Mouse (Mus musculus) layer of hippocampus, adult 11-12 months (tissue): Measurements from ENCODE around the gene Mfsd4a.

Experiments
- DNase-seq: peaks from one replicate; pipeline ENCODE4 v3.0.0; 2022; ENCODE audit warnings: low spot score

Gene Mfsd4a

DNA sequence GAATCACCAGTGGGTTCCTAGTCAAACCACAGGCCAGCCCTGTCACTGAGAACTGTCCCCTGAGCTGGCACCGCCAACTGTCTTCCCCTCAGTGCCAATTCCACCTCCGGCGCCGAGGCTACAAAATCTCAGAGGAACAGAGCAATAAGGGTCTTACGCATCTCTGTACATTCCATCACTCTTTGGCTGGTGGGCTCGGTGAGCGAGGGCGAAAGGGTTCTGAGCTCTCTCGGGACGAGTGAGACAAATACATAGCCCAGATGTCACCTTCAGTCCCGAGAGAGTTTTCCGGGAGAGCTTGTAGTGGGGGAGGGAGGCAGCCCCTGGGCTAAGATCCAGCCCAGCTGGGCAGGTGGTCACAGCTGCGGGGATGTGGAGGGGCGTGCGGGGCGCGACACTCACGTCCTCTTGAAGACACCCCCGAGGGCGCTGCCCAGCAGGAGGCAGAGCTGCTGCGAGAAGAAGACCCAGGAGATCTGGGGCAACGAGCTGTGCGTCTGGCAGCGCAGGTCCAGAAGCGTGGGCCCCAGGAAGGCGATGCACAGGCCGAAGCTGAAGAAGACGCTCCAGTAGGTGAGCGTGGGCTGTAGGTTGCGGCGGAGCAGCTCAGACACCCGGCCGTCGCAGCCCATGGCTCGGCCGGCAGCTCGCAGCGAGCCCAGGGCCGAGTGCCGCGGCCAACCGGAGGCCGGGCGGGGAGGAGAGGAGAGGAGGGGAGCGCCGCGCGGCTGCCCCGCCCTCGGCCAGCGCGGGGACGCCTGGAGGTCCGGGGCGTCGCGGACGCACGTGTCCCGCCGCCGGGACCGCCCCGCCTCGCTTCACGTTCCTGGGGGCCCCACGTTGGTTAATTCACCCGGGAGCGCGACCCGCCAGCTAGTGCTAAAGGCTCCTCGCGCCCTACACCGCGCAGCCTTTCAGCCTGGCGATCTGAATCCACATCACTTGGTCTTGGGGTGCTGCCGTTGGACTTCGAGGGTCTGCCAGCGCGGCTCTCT, at the start of gene Mfsd4a:
TSS of gene Mfsd4a (minus strand) at position 802 of the 995 bp plus-strand sequence.
- peak; percentile 46 for DNase-seq

GRCm38 (mm10) chr1:132116606-132117005, 48.7 kb upstream of the Mfsd4a start:
- peak; percentile 75 for DNase-seq

DNA sequence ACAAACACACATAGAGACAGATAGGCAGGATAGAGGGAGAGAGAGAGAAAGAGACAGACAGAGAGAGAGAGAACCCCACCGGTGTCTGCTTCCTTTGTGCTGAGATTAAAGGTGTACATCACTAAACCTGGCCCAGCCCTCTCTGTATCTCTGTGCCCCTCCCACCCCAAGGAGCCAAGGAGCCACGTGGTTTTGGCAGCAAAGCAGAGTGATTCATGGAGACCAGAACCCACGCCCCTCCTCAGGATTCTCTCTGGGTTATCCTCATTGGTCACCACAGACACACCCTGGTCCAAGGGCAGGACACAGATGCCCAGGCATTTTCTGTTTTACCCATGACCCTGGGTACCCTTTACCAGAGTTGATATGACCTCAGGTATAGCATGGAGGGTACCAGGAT, 45.2 kb upstream of the Mfsd4a start:
- no peak for DNase-seq

GRCm38 (mm10) chr1:132112426-132112825, 44.6 kb upstream of the Mfsd4a start:
- DNase-seq = no peak

- DNase-seq = no peak
Observed at GRCm38 (mm10) chr1:132111411-132111810, 43.5 kb upstream of the Mfsd4a start.

DNA sequence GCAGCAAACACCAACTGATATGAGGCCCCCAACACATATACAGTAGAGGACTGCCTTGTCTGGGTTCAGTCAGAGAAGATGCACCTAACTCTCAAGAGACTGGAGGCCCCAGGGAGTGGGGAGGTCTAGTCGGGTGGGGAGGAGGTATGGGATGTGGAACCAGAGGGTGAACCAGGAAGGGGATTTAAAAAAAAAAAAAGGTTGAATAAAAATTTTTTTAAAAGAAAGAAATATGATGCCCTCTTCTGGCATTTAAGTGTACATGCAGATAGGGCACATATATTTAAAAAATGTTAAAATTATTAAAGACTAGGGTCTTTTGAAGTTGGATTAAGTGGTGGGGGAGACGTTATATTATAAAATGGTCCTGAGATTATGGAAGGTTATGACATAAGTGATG, 41.5 kb upstream of the Mfsd4a start:
- DNase-seq = no peak

GRCm38 (mm10) chr1:132104353-132104752, 36.5 kb upstream of the Mfsd4a start:
- DNase-seq = no peak

DNA sequence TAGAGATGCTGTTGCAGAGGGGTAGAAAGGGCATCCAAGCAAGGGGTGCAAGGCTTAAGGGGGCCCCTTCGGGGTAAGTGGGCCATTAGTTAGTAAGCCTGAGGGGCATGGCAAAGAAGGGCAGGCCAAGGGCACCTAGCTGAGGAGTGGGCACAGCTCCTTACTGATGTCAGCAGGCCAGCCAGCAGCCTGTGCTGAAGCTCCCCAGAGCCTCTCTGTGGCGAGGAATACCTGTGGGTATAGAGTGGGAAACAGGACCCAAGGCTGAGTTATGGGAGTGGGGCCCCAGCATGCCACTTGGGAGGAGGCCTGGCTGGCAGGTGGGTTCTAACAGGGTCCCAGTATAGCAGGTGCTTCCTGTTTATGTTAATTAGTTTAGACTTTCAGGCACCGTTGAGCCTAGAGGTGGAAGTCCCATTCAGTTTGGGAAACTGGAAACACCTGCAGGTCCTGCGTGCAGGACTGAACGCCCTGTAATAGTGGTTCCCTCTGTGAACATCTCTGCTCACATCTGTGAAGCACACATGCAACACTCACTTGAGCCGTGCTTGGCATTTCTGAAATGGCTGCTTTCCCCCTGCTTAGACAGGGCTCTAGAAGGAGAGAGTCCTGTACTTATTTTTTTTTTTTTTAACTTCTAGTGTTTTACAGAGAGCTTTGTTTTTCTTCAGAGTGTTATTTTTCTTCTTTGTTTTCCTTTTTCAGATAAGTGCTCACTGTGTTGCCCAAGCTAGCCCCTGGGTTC, 34.3 kb upstream of the Mfsd4a start:
- no peak for DNase-seq

- no peak for DNase-seq
Observed at GRCm38 (mm10) chr1:132099775-132100174, 31.9 kb upstream of the Mfsd4a start.

GRCm38 (mm10) chr1:132099016-132099415, 31.2 kb upstream of the Mfsd4a start:
- no peak for DNase-seq

- DNase-seq = no peak
Observed at GRCm38 (mm10) chr1:132098076-132098475, 30.2 kb upstream of the Mfsd4a start.

DNA sequence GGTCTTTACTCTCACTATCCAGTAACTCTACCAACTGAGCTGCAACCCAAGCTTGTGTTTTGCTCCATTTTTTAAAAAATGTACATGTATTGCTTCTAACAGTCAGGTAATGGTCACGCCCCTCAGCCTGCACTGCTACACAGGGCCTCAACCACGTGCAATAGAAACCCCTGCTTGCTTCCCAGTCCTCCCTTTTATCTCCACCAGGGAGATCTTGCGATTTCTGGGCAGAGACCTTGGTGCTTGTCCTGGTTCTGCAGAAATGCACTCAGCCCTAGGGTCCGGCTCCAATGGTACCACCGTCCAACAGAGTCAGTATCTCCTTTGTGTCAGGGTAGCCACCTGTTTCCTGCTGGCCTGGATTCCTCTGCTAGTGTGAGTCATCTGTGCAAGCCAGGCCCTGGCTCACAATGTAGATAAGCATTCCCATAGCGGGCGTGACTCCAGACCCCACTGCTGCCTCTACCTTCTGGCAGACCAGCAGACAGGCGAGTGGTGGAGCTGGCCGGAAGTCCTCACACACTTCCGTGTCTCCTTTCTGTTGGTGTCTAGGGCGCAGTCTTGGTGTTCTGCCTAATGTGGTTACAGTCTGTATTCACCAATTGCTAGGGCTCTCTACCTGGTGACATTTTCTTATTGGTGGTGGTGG, 27.6 kb upstream of the Mfsd4a start:
- no peak for DNase-seq

DNA sequence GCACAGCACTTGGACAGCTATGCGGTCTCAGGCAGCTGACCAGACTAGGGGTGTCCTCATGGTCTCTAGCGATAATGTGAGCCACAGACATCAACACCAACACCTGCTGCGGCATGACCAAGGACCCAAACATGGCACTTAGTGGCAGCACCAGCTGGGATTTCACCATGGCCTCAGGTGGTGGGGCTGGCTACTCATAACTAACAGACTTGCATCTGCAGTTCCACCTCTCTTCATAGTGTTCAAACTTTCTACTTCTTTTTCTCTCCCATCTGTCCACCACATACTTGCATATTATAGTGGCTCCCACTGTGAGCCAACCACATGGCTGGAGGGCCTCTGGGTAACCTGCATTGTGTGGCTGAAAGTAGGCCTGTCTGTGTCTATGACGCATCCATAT, 25.4 kb upstream of the Mfsd4a start:
- no peak for DNase-seq

DNA sequence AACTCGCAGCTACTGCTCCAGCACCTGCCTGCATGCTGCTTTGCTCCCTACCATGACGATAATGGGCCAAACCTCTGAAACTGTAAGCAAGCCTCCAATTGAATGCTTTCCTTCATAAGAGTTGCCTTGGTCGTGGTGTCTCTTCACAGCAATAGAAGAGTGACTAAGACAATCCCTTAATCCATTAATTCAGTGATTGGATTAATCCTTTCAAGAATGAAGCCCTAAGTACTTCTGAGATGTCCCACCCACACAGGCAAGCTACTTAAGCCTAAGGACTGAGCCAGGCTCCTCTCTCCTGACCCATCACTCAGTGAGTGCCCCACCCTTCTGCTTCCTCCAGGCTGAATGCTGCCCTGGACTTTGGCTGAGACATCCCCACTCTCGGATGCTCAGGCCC, 22.4 kb upstream of the Mfsd4a start:
- DNase-seq = no peak

- no peak for DNase-seq
Observed at GRCm38 (mm10) chr1:132089767-132090166, 21.9 kb upstream of the Mfsd4a start.

GRCm38 (mm10) chr1:132088181-132088671, 20.4 kb upstream of the Mfsd4a start:
- DNase-seq = peak; percentile 40

- no peak for DNase-seq
Observed at GRCm38 (mm10) chr1:132085181-132086049, 17.6 kb upstream of the Mfsd4a start.

DNA sequence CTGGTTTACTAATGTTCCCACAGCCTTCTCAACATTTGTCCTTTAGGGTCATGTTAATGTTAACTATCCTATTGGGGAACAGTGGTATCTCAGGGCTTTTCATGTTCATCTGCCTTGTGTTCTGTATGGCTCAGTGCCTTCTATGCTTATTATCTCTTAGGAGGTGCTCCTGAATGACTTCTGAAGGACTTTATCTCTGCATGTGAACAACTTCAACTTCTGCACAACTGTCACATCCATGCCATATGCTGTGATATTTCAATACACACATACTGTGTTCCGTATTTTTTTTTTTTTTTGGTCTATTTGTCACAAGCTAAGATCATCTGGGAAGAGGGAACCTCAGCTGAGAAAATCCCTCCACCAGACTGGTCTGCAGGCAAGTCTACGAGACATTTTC, 10.6 kb upstream of the Mfsd4a start:
- DNase-seq = no peak

DNA sequence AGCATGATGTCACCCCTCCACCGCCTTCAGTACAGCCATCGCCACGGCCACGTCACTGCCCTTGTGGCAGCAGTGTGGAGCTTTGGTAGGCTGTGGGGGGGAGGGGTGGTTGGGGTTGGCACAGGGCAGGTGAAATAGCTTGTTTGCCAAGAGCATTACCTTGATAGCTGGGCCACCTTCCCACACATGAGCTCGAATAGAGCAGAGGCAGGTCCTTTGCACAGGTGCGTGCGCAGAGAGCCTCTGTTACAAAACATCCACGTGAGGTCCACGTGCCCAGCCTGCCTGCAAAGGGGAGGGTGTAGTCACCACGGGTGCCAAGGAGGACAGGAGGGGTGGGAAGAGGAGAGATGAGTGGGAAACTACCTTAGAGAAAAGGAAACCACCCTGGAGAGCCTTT, 7.7 kb upstream of the Mfsd4a start:
- no peak for DNase-seq

DNA sequence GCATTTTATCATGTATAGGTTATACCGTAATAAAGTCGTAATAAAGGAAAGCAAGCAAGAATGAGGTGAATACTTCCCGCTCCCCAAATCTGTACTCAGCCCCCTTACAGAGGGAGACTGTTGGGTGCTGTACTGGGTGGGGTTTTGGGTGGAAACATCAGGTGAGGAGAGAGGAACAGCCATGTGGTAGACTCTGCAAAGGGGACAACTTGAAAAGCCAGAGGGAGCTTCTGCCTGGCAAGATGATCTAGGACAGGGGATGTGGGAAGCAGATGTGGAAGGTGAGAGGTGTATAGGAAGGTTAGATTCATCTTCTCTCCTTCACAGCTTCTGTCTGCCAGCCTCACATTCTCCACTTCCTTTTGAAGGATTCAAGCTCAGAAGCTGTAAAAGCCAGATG, 2.8 kb upstream of the Mfsd4a start:
- DNase-seq = no peak

DNA sequence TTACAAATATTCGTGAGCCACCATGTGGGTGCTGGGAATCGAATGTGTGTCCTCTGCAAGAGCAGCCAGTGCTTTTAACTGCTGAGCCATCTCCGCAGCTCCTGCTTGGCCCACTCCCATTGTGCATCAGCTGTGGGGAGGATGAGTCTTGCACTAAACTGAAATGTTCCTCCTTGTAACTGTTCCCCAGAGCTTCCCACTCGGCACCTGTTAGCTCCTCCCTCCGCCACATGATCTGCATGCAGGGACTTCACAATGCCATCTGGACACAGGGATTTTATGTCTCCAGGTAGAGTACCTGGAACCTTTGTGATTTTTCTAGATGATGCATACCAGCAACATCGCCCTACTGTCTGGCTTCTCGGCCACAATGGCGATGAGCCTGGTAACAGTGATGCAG, 1.6 kb upstream of the Mfsd4a start:
- peak; percentile 35 for DNase-seq
